Mouse (Mus musculus): ENCODE measurements around the gene Fndc3b. TPM values are rescaled to one million over a fixed set of nuclear protein-coding genes. Genes with fewer than 3 reads are reported as not detected.

Gene Fndc3b
- polyA plus RNA-seq, 1 experiment from 2014 or later = 20.3 TPM

GRCm38 (mm10) chr3:27708581-27708980, 2.5 kb downstream of the Fndc3b start:
- H3K4me2 ChIP-seq = peak overlapping the region; percentile 72
- H3K4me3 ChIP-seq (replicated peaks) = peak overlapping the region; percentile 86
- WGBS = 24% methylated on average over 5 of the region's 5 CpGs
- no peak for ATAC-seq (ENCODE audit: insufficient number of reproducible peaks, insufficient read depth, low FRiP score, low TSS enrichment, low read depth)
- H3K27me3 ChIP-seq = no peaks in the 10 kb centered on the region
- H3K27ac ChIP-seq = no peak overlapping the region
- H3K36me3 ChIP-seq = no peaks in the 10 kb centered on the region
- H3K9ac ChIP-seq (replicated peaks) = peak overlapping the region; percentile 93; the same call in 1 of the 2 replicates
- H3K9me3 ChIP-seq = no peaks in the 10 kb centered on the region
- peaks cover 39% of the 10 kb centered on the region for H3K4me1 ChIP-seq (replicated peaks)

GRCm38 (mm10) chr3:27705761-27706160, 5.3 kb downstream of the Fndc3b start:
- Histone ChIP-seq H3K4me2 (no peak overlapping the region), H3K36me3 (no peaks in the 10 kb centered on the region), H3K27ac (no peak overlapping the region; the same call in 1 of the 2 replicates), H3K4me3 (replicated peaks) (no peak overlapping the region), H3K27me3 (no peaks in the 10 kb centered on the region), H3K4me1 (replicated peaks) (peaks cover 39% of the 10 kb centered on the region), H3K9me3 (no peaks in the 10 kb centered on the region), H3K9ac (replicated peaks) (no peak overlapping the region)
- no peak for ATAC-seq (ENCODE audit: insufficient number of reproducible peaks, insufficient read depth, low FRiP score, low TSS enrichment, low read depth)
- whole genome bisulfite sequencing = 52% methylated on average over 6 of the region's 6 CpGs

- Histone ChIP-seq H3K4me2 (no peak overlapping the region), H3K36me3 (no peaks in the 10 kb centered on the region), H3K9me3 (no peaks in the 10 kb centered on the region), H3K27me3 (no peaks in the 10 kb centered on the region), H3K4me3 (replicated peaks) (no peak overlapping the region), H3K27ac (no peak overlapping the region), H3K9ac (replicated peaks) (no peak overlapping the region), H3K4me1 (replicated peaks) (peaks cover 39% of the 10 kb centered on the region)
- ATAC-seq (ENCODE audit: insufficient number of reproducible peaks, insufficient read depth, low FRiP score, low TSS enrichment, low read depth) = no peak
- WGBS = 64% methylated on average over 4 of the region's 4 CpGs
These were observed 6.1 kb downstream of the Fndc3b start for GRCm38 (mm10) chr3:27705056-27705455.

- 80% methylated on average over 9 of the region's 9 CpGs for WGBS
- Histone ChIP-seq H3K4me1 (replicated peaks) (peaks cover 39% of the 10 kb centered on the region), H3K9ac (replicated peaks) (no peak overlapping the region), H3K4me2 (no peak overlapping the region), H3K27me3 (no peaks in the 10 kb centered on the region), H3K27ac (no peak overlapping the region), H3K9me3 (no peaks in the 10 kb centered on the region), H3K36me3 (no peaks in the 10 kb centered on the region), H3K4me3 (replicated peaks) (no peak overlapping the region)
- ATAC-seq (ENCODE audit: insufficient number of reproducible peaks, insufficient read depth, low FRiP score, low TSS enrichment, low read depth) = no peak
These were observed 6.5 kb downstream of the Fndc3b start for GRCm38 (mm10) chr3:27704641-27705040.

- WGBS = 88% methylated on average over 8 of the region's 8 CpGs
These were observed 7.6 kb downstream of the Fndc3b start for GRCm38 (mm10) chr3:27703531-27703930.

GRCm38 (mm10) chr3:27703081-27703480, 8.0 kb downstream of the Fndc3b start:
- H3K9ac ChIP-seq (replicated peaks) = no peak overlapping the region
- H3K27ac ChIP-seq = no peak overlapping the region
- no peaks in the 10 kb centered on the region for H3K9me3 ChIP-seq
- 94% methylated on average over 2 of the region's 2 CpGs for WGBS
- H3K36me3 ChIP-seq = no peaks in the 10 kb centered on the region
- H3K4me3 ChIP-seq (replicated peaks) = no peak overlapping the region
- no peak for ATAC-seq (ENCODE audit: insufficient number of reproducible peaks, insufficient read depth, low FRiP score, low TSS enrichment, low read depth)
- no peaks in the 10 kb centered on the region for H3K27me3 ChIP-seq
- peaks cover 37% of the 10 kb centered on the region for H3K4me1 ChIP-seq (replicated peaks)
- H3K4me2 ChIP-seq = no peak overlapping the region

More at GRCm38 (mm10) chr3:27703531-27703930, 7.6 kb downstream of the Fndc3b start:
- H3K27ac ChIP-seq = no peak overlapping the region
- no peak for ATAC-seq (ENCODE audit: insufficient number of reproducible peaks, insufficient read depth, low FRiP score, low TSS enrichment, low read depth)
- H3K9me3 ChIP-seq = no peaks in the 10 kb centered on the region
- H3K4me1 ChIP-seq (replicated peaks) = peaks cover 38% of the 10 kb centered on the region
- H3K4me3 ChIP-seq (replicated peaks) = no peak overlapping the region
- H3K27me3 ChIP-seq = no peaks in the 10 kb centered on the region
- no peak overlapping the region for H3K4me2 ChIP-seq
- no peaks in the 10 kb centered on the region for H3K36me3 ChIP-seq
- H3K9ac ChIP-seq (replicated peaks) = no peak overlapping the region

GRCm38 (mm10) chr3:27698671-27699070, 12.4 kb downstream of the Fndc3b start:
- Histone ChIP-seq H3K36me3 (no peaks in the 10 kb centered on the region), H3K27me3 (no peaks in the 10 kb centered on the region), H3K4me3 (replicated peaks) (no peak overlapping the region), H3K9me3 (no peaks in the 10 kb centered on the region), H3K9ac (replicated peaks) (no peak overlapping the region), H3K4me1 (replicated peaks) (peaks cover 16% of the 10 kb centered on the region), H3K4me2 (no peak overlapping the region), H3K27ac (no peak overlapping the region)
- WGBS = 94% methylated on average over 6 of the region's 6 CpGs
- ATAC-seq (ENCODE audit: insufficient number of reproducible peaks, insufficient read depth, low FRiP score, low TSS enrichment, low read depth) = no peak

GRCm38 (mm10) chr3:27696449-27696797, 14.7 kb downstream of the Fndc3b start:
- H3K27me3 ChIP-seq = no peaks in the 10 kb centered on the region
- no peak overlapping the region for H3K4me2 ChIP-seq
- H3K27ac ChIP-seq = no peak overlapping the region
- no peaks in the 10 kb centered on the region for H3K9me3 ChIP-seq
- H3K4me3 ChIP-seq (replicated peaks) = no peak overlapping the region
- no peaks in the 10 kb centered on the region for H3K36me3 ChIP-seq
- ATAC-seq (ENCODE audit: insufficient number of reproducible peaks, insufficient read depth, low FRiP score, low TSS enrichment, low read depth) = no peak
- peaks cover 16% of the 10 kb centered on the region for H3K4me1 ChIP-seq (replicated peaks)
- 84% methylated on average over 5 of the region's 5 CpGs for WGBS
- no peak overlapping the region; the same call in 1 of the 2 replicates for H3K9ac ChIP-seq (replicated peaks)

- Histone ChIP-seq H3K27me3 (no peaks in the 10 kb centered on the region), H3K27ac (no peak overlapping the region), H3K9ac (replicated peaks) (no peak overlapping the region), H3K9me3 (no peaks in the 10 kb centered on the region), H3K36me3 (no peaks in the 10 kb centered on the region), H3K4me3 (replicated peaks) (no peak overlapping the region), H3K4me1 (replicated peaks) (peaks cover 16% of the 10 kb centered on the region), H3K4me2 (no peak overlapping the region)
- no peak for ATAC-seq (ENCODE audit: insufficient number of reproducible peaks, insufficient read depth, low FRiP score, low TSS enrichment, low read depth)
- 67% methylated on average over 16 of the region's 16 CpGs for WGBS
These were observed 15.3 kb downstream of the Fndc3b start for GRCm38 (mm10) chr3:27695612-27696448.

- ATAC-seq (ENCODE audit: insufficient number of reproducible peaks, insufficient read depth, low FRiP score, low TSS enrichment, low read depth) = no peak
- H3K27ac ChIP-seq = no peak overlapping the region
- WGBS = 67% methylated on average over 10 of the region's 10 CpGs
These were observed 16.5 kb downstream of the Fndc3b start for GRCm38 (mm10) chr3:27694586-27694985.

GRCm38 (mm10) chr3:27694111-27694510, 17.0 kb downstream of the Fndc3b start:
- peaks cover 30% of the 10 kb centered on the region for H3K4me1 ChIP-seq (replicated peaks)
- no peak overlapping the region for H3K27ac ChIP-seq
- no peaks in the 10 kb centered on the region for H3K36me3 ChIP-seq
- no peak overlapping the region for H3K9ac ChIP-seq (replicated peaks)
- H3K27me3 ChIP-seq = no peaks in the 10 kb centered on the region
- no peak overlapping the region for H3K4me2 ChIP-seq
- H3K4me3 ChIP-seq (replicated peaks) = no peak overlapping the region
- no peaks in the 10 kb centered on the region for H3K9me3 ChIP-seq
- no peak for ATAC-seq (ENCODE audit: insufficient number of reproducible peaks, insufficient read depth, low FRiP score, low TSS enrichment, low read depth)
- WGBS = 84% methylated on average over 5 of the region's 5 CpGs

More at GRCm38 (mm10) chr3:27694586-27694985, 16.5 kb downstream of the Fndc3b start:
- Histone ChIP-seq H3K9me3 (no peaks in the 10 kb centered on the region), H3K4me1 (replicated peaks) (peaks cover 26% of the 10 kb centered on the region), H3K9ac (replicated peaks) (no peak overlapping the region), H3K27me3 (no peaks in the 10 kb centered on the region), H3K4me2 (no peak overlapping the region), H3K4me3 (replicated peaks) (no peak overlapping the region), H3K36me3 (no peaks in the 10 kb centered on the region)
